Mouse (Mus musculus) frontal cortex, adult 2 months (tissue): ENCODE measurements around the gene Ncoa4. TPM values are rescaled to one million over a fixed set of nuclear protein-coding genes. Genes with fewer than 3 reads are reported as not detected.
A peak's percentile ranks its signal among the peaks of the same experiment; 100 is the strongest.
"Not testable (repeated sequence)": the region's sequence is repeated elsewhere in the genome, so short reads cannot be mapped to it uniquely, and the experiment has no call there.

Source experiments
- DNase-seq, 2 experiments: peaks; one replicate each; pipeline ENCODE4 v3.0.0; 2022; ENCODE audit warnings: low spot score in 1 of 2; ENCODE audit errors: extremely low spot score in 1 of 2
- polyA plus RNA-seq: library from polyadenylated mRNA; depleted of rRNA; stranded (reverse); fragments of >200 nt; gene quantifications from 2 replicates; pipeline ENCODE4 v1.2.3, GENCODE M21; 2012; rRNA removed

Ncoa4 gene
- 49.7 and 60.5 TPM in 2 replicates for polyA plus RNA-seq

DNA sequence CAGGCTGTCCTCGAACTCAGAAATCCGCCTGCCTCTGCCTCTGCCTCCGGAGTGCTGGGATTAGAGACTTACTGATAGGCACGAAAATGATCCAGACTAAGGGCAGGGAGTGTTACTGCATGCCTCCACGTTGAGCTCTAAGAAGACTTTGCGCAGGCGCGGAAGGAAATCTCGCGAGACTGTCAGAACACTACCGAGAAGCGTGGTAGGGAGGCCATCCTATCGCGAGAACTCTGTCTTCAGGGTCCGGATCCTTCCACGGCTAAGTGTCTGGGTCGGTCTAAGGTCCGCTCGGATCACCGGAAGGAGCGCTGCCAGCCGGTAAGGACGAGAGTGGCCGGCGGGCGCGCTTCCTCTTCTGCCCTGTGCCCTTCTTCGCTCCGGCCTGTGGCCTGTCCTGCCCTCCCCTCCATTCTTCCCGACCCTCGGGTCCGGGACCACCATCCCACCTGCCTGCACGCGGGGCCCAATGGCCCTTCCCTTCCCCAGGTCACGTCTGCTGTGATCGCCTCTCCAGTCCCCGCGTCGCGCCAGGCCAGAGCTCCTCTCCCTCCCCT is at the start of gene Ncoa4:
Gene Ncoa4 (plus strand): TSS at position 176 of the 557 bp plus-strand sequence.
- DNase-seq: peak; percentile 97 to 100

- not testable (repeated sequence) for DNase-seq
Observed at GRCm38 (mm10) chr14:32112124-32112523, 47.5 kb upstream of the Ncoa4 start.

GRCm38 (mm10) chr14:32120940-32121919 is 38.4 kb upstream of the Ncoa4 start:
- no peak for DNase-seq

- no peak for DNase-seq
Observed at GRCm38 (mm10) chr14:32121920-32122315, 37.7 kb upstream of the Ncoa4 start.

DNA sequence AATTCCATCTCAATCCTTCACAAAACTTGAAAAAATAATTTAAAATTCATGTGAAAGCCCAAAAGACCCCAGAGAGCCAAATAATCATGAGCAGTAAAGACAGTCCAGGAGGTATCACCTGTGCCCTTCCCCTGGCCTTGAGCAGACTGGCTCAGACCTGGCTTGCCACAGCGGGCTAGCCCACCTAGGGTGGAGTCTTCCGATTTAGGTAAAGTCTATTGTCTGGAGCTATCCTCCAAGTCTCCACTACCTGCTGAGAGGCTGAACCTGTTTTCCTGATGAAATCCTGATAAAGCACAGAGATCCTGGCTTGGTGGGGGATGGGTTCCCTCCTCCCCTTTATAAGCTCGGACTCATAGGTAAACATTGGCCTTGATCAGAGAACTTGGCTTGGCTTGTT is 35.4 kb upstream of the Ncoa4 start:
- no peak for DNase-seq

- not testable (repeated sequence) for DNase-seq
Observed at GRCm38 (mm10) chr14:32125256-32125655, 34.4 kb upstream of the Ncoa4 start.

DNA sequence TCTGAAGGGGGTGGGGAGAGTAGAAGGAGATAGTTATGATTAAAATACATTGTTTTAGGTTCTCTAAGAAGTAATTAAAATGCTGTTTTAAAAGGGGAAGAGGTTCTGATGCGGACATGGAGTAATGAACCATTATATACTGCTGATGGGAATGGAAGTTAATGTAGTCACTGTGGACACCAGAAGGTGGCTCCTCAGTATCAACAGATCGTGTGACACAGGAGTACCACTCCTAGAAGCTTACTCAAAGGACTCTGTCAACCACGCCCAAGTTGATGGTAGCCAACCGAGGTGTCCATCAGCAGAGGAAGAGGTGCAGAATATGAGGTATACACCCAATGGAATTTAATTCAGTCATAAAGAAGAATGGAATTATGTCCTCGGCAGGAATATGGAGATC is 31.3 kb upstream of the Ncoa4 start:
- DNase-seq: no peak

DNA sequence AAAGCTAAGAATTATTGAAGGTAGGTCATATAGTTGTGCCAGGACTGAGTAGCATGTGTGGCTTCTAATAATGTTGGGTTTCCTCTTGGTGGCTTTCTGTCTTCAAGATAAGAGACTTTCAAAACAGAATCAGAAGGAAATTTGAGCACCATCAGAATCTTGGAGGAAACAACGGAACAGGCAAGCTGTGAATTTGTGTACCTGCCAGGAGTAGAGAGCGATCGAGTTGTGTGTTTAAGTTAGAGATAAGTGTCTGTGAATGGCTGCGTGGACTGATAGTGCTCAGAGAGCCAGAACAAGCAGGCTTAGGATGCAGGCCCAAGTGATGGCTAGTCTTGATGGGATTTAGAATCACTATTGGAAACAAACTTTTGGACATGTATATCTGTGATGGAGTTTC is 27.8 kb upstream of the Ncoa4 start:
- no peak for DNase-seq

DNA sequence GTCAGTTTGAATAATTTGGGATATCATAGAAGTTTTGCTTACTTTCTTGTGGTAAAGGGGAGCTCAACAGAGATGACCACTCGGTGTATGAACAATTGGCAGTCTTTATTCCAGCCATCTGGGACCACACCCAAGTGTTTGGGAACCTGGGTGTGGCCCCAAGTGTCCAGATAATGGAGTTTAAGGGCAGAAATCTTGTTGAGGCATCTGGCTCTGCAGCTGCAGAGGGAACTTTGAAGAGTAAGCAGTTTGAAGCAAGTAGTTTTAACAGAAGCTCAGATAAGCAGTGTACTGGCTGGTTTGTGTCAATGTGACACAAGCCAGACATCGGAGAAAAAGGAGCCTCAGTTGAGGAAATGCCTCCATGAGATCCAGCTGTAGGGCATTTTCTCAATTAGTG is 25.4 kb upstream of the Ncoa4 start:
- DNase-seq: no peak

DNA sequence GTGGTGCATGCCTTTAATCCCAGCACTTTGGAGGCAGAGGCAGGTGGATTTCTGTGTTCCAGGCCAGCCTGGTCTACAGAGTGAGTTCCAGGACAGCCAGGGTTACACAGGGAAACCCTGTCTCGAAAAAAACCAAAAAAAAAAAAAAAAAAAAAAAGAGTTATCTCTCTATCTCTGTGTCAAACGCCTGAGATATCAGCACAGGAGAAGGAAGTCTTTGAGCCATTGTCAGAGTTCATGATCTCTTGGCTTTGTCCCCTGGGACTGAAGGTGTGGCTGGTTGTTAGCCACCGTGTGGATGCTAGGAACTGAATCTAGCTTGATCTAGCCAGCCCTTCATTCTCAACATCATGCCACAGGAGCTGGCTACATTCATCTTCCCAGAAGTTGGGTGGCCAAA is 23.2 kb upstream of the Ncoa4 start:
- not testable (repeated sequence) for DNase-seq

- DNase-seq: no peak
Observed at GRCm38 (mm10) chr14:32140359-32140965, 19.2 kb upstream of the Ncoa4 start.

DNA sequence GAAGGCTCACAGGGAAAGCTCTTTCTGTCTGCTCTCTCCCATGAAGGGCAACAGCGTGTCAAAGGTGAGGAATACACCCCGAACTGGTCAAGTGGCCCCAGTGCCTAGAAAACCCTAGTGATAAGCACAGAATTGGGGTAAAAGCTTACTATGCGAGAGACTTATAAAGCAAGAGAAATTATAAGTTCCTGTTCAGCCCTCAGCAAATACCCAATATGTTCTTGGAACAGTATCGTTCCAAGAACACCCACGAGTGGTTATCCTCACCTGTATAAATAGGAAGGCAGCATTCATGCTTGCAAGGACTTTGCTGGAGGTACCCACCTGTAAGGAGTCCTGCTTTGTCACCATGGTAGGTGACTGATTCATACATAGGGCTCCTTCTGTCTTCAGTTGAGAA is 17.9 kb upstream of the Ncoa4 start, which contains the start of gene Msmb:
Gene Msmb (plus strand): TSS at position 301 of the 400 bp plus-strand sequence.
- no peak for DNase-seq

DNA sequence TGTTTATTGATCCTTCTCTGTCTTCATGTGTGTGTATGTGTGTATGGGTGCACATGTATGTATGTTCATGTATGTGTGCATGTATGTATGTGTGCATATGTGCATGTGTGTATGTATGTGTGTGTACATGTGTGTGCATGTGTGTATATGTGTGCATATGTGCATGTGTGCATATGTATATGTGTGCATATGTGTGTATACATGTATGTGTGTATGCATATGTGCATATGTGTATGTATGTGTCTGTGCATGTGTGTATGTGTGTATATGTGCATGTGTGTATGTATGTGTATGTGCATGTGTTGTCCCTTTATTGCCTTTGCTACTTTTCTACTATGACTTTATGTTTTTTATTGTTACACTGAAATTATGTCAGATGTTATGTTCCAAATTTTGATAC is 14.9 kb upstream of the Ncoa4 start:
- DNase-seq: no peak

GRCm38 (mm10) chr14:32145401-32145800 is 14.3 kb upstream of the Ncoa4 start:
- DNase-seq: no peak

DNA sequence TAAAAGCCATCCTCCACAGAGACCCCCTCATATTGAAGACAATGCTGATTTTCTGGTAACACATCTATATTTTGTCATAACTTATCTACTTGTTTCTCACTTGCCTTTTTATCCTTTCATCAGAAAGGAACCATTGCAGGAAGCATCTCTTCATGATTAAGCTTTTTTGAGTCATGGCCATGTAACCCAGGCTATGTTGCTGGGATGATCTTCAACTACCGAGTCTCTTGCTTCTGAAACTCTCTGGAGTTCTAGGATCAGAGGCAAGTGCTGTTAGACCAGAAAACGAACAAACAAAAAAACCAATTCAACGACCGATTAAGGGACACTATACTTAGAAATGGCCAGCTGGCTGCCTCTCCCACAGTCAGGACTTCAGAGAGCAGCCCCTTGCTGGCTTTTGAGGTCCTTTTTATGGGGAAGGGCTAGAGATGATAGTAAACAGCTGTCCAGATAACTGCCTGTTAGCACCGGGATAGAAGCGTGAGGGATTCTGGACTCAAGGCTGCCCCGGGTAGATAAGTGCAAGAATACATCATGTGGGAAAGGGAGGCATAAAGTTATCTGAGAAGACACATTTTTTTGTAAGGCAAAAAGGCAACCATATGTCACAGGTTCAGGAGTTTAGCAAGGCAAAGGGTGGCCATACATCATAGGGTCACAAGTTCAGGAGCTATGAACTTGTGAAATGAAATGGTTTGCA is 13.7 kb upstream of the Ncoa4 start:
- DNase-seq: no peak

GRCm38 (mm10) chr14:32146578-32146977 is 13.1 kb upstream of the Ncoa4 start:
- DNase-seq: no peak

GRCm38 (mm10) chr14:32150872-32151271 is 8.8 kb upstream of the Ncoa4 start:
- DNase-seq: no peak

DNA sequence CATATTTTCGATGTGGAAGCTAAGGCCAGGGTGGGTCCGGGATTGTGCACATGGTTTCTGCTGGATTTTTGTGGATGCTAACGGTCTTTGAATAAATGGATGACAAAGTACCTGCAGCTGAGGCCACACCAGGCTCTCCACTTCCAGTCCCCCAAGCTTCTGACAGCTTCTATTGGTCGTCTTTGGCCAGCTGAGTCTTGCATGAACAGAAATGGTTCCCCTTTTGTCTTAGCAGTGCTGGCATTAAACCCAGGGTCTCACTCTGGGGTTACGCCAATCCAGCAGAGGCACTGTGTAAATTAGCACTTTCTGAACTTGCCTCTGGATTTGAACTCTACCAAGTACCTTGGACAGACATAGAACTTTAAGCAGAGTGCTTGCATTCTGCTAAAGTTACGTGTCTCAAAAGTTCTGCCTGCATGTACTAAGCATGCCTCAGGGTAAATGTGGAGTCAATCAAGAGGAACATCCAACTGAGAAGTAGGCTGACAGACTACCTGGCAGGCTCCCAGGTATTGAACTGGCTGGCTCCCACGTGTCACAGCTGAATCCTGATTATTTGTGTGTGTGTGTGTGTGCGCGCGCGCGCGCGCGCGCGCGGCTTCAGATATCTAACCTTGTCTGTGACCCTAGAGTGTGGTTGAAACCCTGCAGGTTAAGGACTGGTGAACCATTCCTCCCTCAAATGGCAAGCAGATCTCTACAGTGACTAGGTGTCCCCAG is 7.3 kb upstream of the Ncoa4 start:
- no peak for DNase-seq

GRCm38 (mm10) chr14:32153156-32153555 is 6.5 kb upstream of the Ncoa4 start:
- DNase-seq: no peak

GRCm38 (mm10) chr14:32154758-32155157 is 4.9 kb upstream of the Ncoa4 start:
- DNase-seq: no peak
